In genomic region chr6:49792524-49792923, GRCm38 (mm10) we compare ENCODE assay signal across 19 mouse cellular contexts. TPM values are rescaled to one million over a fixed set of nuclear protein-coding genes. Genes with fewer than 3 reads are reported as not detected.
DNase-seq lines count a peak whose midpoint lies in the region; ATAC-seq and TF ChIP-seq lines count a peak whose summit lies in the region.
"Had no signal": no experiment of that assay in that cellular context is flagged by ENCODE, and none has a peak within 500 bp of the region (broad histone marks: within the 10 kb centered on the region; RNA-seq: fewer than 3 reads in every experiment).

No protein-coding gene starts in this region.

- no peak overlapping the region for H3K4me2 ChIP-seq in lung, postnatal 0 days (replicated peaks; ENCODE audit: low read depth, low read length)
- no peak overlapping the region for H3K4me2 ChIP-seq in embryonic facial prominence, embryonic 15.5 days (replicated peaks)
- H3K4me2 ChIP-seq in kidney, embryonic 16.5 days (replicated peaks; ENCODE audit: low read depth, low read length), result peak overlapping the region; percentile 33; the same call in 1 of the 2 replicates
- no peak overlapping the region for H3K4me2 ChIP-seq in stomach, postnatal 0 days (replicated peaks; ENCODE audit: low read depth)
- H3K4me2 ChIP-seq: neural tube, embryonic 15.5 days had no signal

- no peak overlapping the region for H3K9ac ChIP-seq in lung, postnatal 0 days (replicated peaks; ENCODE audit: low read depth)
- no peak overlapping the region for H3K9ac ChIP-seq in embryonic facial prominence, embryonic 15.5 days
- no peak overlapping the region for H3K9ac ChIP-seq in kidney, embryonic 16.5 days (replicated peaks; ENCODE audit: low read length)
- no peak overlapping the region for H3K9ac ChIP-seq in stomach, postnatal 0 days (ENCODE audit: low read length)
- H3K9ac ChIP-seq: neural tube, embryonic 15.5 days had no signal

- TF ChIP-seq EP300 in lung, postnatal 0 days (IDR thresholded peaks at IDR 0.05), result no peak
- TF ChIP-seq EP300 in stomach, postnatal 0 days (optimal IDR thresholded peaks at IDR 0.05), result no peak

- no peak for ATAC-seq in lung, postnatal 0 days
- ATAC-seq in embryonic facial prominence, embryonic 15.5 days (ENCODE audit: insufficient number of reproducible peaks, low FRiP score, low TSS enrichment, low read depth), result peak; percentile 54; the same call in 1 of the 2 replicates
- ATAC-seq in kidney, embryonic 16.5 days (ENCODE audit: low FRiP score, low TSS enrichment), result peak; percentile 94
- ATAC-seq in stomach, postnatal 0 days (ENCODE audit: low FRiP score, low TSS enrichment), result peak; percentile 63; the same call in 1 of the 2 replicates
- ATAC-seq: inflammation-experienced regulatory T-cells, adult 6 months had no signal

- 75% methylated on average over 12 of the region's 12 CpGs for WGBS in lung, postnatal 0 days
- 68% methylated on average over 12 of the region's 12 CpGs for WGBS in embryonic facial prominence, embryonic 15.5 days
- 44% methylated on average over 12 of the region's 12 CpGs for WGBS in kidney, embryonic 16.5 days
- 80% methylated on average over 12 of the region's 12 CpGs for WGBS in stomach, postnatal 0 days
- WGBS in limb, embryonic 10.5 days, result 89% methylated on average over 12 of the region's 12 CpGs

- DNase-seq in lung, postnatal 0 days (ENCODE audit: low spot score), result peak; percentile 20
- no peak for DNase-seq in lung, postnatal 14 days
- DNase-seq in stomach, postnatal 0 days (ENCODE audit: low spot score), result peak; percentile 48
- DNase-seq in limb, embryonic 10.5 days (ENCODE audit: low spot score), result no peak
- DNase-seq in cerebellum, adult 11-12 months, result no peak
- DNase-seq: cerebellum, adult 9-11 months; gastrocnemius, postnatal 10 days; heart, adult 2 months; layer of hippocampus, adult 9-11 months; lung, postnatal 4 days; right cerebral cortex, postnatal 4 days; thymus, postnatal 4 days had no signal

- H3K36me3 ChIP-seq in lung, postnatal 0 days (ENCODE audit: insufficient read depth, low read length), result no peaks in the 10 kb centered on the region
- no peaks in the 10 kb centered on the region for H3K36me3 ChIP-seq in embryonic facial prominence, embryonic 15.5 days
- no peaks in the 10 kb centered on the region for H3K36me3 ChIP-seq in kidney, embryonic 16.5 days (ENCODE audit: insufficient read depth, low read length)
- H3K36me3 ChIP-seq in stomach, postnatal 0 days (ENCODE audit: control insufficient read depth, insufficient read depth, low read length), result no peaks in the 10 kb centered on the region
- H3K36me3 ChIP-seq in limb, embryonic 10.5 days, result no peaks in the 10 kb centered on the region
- H3K36me3 ChIP-seq: hindbrain, embryonic 10.5 days; midbrain, embryonic 10.5 days; neural tube, embryonic 15.5 days had no signal

- no peaks in the 10 kb centered on the region for H3K9me3 ChIP-seq in lung, postnatal 0 days (ENCODE audit: low read length)
- no peaks in the 10 kb centered on the region for H3K9me3 ChIP-seq in embryonic facial prominence, embryonic 15.5 days (replicated peaks)
- H3K9me3 ChIP-seq in kidney, embryonic 16.5 days (ENCODE audit: low read length), result peaks cover 5% of the 10 kb centered on the region; the same call in 1 of the 2 replicates
- H3K9me3 ChIP-seq in stomach, postnatal 0 days (ENCODE audit: control insufficient read depth, low read length), result no peaks in the 10 kb centered on the region
- no peaks in the 10 kb centered on the region for H3K9me3 ChIP-seq in limb, embryonic 10.5 days (replicated peaks)
- H3K9me3 ChIP-seq: hindbrain, embryonic 10.5 days; midbrain, embryonic 10.5 days; neural tube, embryonic 15.5 days had no signal

- H3K27me3 ChIP-seq in lung, postnatal 0 days (replicated peaks; ENCODE audit: insufficient read depth, low read length), result no peaks in the 10 kb centered on the region
- H3K27me3 ChIP-seq in embryonic facial prominence, embryonic 15.5 days, result no peaks in the 10 kb centered on the region
- H3K27me3 ChIP-seq in kidney, embryonic 16.5 days (ENCODE audit: insufficient read depth, low read length), result no peaks in the 10 kb centered on the region
- H3K27me3 ChIP-seq in stomach, postnatal 0 days (ENCODE audit: control insufficient read depth, insufficient read depth, low read length), result no peaks in the 10 kb centered on the region
- no peaks in the 10 kb centered on the region for H3K27me3 ChIP-seq in limb, embryonic 10.5 days (ENCODE audit: low read depth, poor library complexity, severe bottlenecking)
- H3K27me3 ChIP-seq: neural tube, embryonic 15.5 days had no signal

- TF ChIP-seq CTCF in lung, postnatal 0 days (IDR thresholded peaks at IDR 0.05), result no peak
- no peak for TF ChIP-seq CTCF in stomach, postnatal 0 days (IDR thresholded peaks at IDR 0.05; ENCODE audit: low read depth)

- no peak overlapping the region for H3K27ac ChIP-seq in lung, postnatal 0 days (ENCODE audit: low read length)
- no peak overlapping the region for H3K27ac ChIP-seq in embryonic facial prominence, embryonic 15.5 days (replicated peaks)
- H3K27ac ChIP-seq in kidney, embryonic 16.5 days (ENCODE audit: low read length), result peak overlapping the region; percentile 81
- no peak overlapping the region for H3K27ac ChIP-seq in stomach, postnatal 0 days (replicated peaks)
- no peak overlapping the region for H3K27ac ChIP-seq in limb, embryonic 10.5 days
- H3K27ac ChIP-seq: heart, adult 2 months; hindbrain, embryonic 10.5 days; midbrain, embryonic 10.5 days; neural tube, embryonic 15.5 days had no signal

- H3K4me1 ChIP-seq in lung, postnatal 0 days (ENCODE audit: insufficient read depth, low read depth, low read length), result no peaks in the 10 kb centered on the region
- no peaks in the 10 kb centered on the region for H3K4me1 ChIP-seq in embryonic facial prominence, embryonic 15.5 days
- peaks cover 12% of the 10 kb centered on the region for H3K4me1 ChIP-seq in kidney, embryonic 16.5 days (ENCODE audit: insufficient read depth, low read length)
- no peaks in the 10 kb centered on the region for H3K4me1 ChIP-seq in stomach, postnatal 0 days (replicated peaks; ENCODE audit: control insufficient read depth, insufficient read depth)
- H3K4me1 ChIP-seq in limb, embryonic 10.5 days, result no peaks in the 10 kb centered on the region
- H3K4me1 ChIP-seq: midbrain, embryonic 10.5 days; neural tube, embryonic 15.5 days had no signal

- H3K4me3 ChIP-seq in lung, postnatal 0 days (ENCODE audit: low read depth, low read length), result no peak overlapping the region
- H3K4me3 ChIP-seq in embryonic facial prominence, embryonic 15.5 days (replicated peaks), result no peak overlapping the region
- H3K4me3 ChIP-seq in kidney, embryonic 16.5 days (ENCODE audit: low read length), result no peak overlapping the region
- H3K4me3 ChIP-seq in stomach, postnatal 0 days (ENCODE audit: low read depth, low read length), result no peak overlapping the region
- no peak overlapping the region for H3K4me3 ChIP-seq in limb, embryonic 10.5 days
- H3K4me3 ChIP-seq: heart, adult 2 months; hindbrain, embryonic 10.5 days; midbrain, embryonic 10.5 days; neural tube, embryonic 15.5 days had no signal

RNA-seq across cellular contexts. Expression of gene Npy, which starts 30.0 kb away (rescaled TPM):
- polyA plus RNA-seq in lung, postnatal 0 days (2015; fragmentation: Nextera tagmentation; extraction: Ambion mirVana), result 0.26 TPM in 1 of 2 replicates, not detected in the other
- polyA plus RNA-seq in embryonic facial prominence, embryonic 15.5 days (2015; fragmentation: Nextera tagmentation; extraction: Ambion mirVana), result 14.8 and 15.3 TPM in 2 replicates
- 25.4 and 40.7 TPM in 2 replicates for polyA plus RNA-seq in kidney, embryonic 16.5 days (2015; fragmentation: Nextera tagmentation; extraction: Ambion mirVana)
- 3.3 and 4.5 TPM in 2 replicates for polyA plus RNA-seq in stomach, postnatal 0 days (2015; fragmentation: Nextera tagmentation; extraction: Ambion mirVana)
- polyA plus RNA-seq in limb, embryonic 10.5 days (2016; fragmentation: Nextera tagmentation; extraction: Ambion mirVana), result not detected in 2 replicates
- polyA plus RNA-seq: C2C12; inflammation-experienced regulatory T-cells, adult 6 months had no signal

Comparison
In these comparisons a context has a peak if more than half of its experiments do, and no peak if none do; other contexts are left out.
1. DNase-seq: peak in lung, postnatal 0 days (single experiment) and stomach, postnatal 0 days (single experiment); none in lung, postnatal 14 days (single experiment), limb, embryonic 10.5 days (single experiment) and cerebellum, adult 11-12 months (single experiment).